Mouse (Mus musculus): ENCODE measurements around the gene Ssh1.

Ssh1 gene

GRCm38 (mm10) chr5:113888186-113888795 lies 105.4 kb downstream of the Ssh1 start:
- no peak for DNase-seq

GRCm38 (mm10) chr5:113887132-113887531 lies 106.6 kb downstream of the Ssh1 start:
- DNase-seq, result peak in 1 of 2 experiments; percentile 49
